Mouse (Mus musculus) layer of hippocampus, postnatal 14 days (tissue): ENCODE results near the gene C1d. TPM values are rescaled to one million over a fixed set of nuclear protein-coding genes. Genes with fewer than 3 reads are reported as not detected.
"Not testable (repeated sequence)": the region's sequence is repeated elsewhere in the genome, so short reads cannot be mapped to it uniquely, and the experiment has no call there.

Experiments used
- DNase-seq, 2 experiments: peaks; one replicate each; pipeline ENCODE4 v3.0.0; 2021 to 2022; ENCODE audit warnings: low spot score in 2 of 2, mixed read lengths in 1 of 2
- long read RNA-seq, 2 experiments: library from polyadenylated mRNA; stranded (forward); transcript quantifications; one replicate each; pipeline ENCODE4 v2.0.0; 2021
- total RNA-seq, 2 experiments: library from RNA; stranded (reverse); gene quantifications; 2 replicates each; pipeline ENCODE4 v1.2.3; 2021

Gene C1d
- 10 to 100 TPM; 55.3 to 63.3 TPM for total RNA-seq
- long read RNA-seq, experiment 1, transcript C1d-201 (5 exons, 2,981 nt) = major isoform, 60 of 63 reads
- long read RNA-seq, experiment 1, partial matches to known transcripts = 0 of 63 reads
- long read RNA-seq, experiment 1, other reads (novel, unspliced or antisense) = 3 of 63 reads
- long read RNA-seq, experiment 2, transcript C1d-201 (5 exons, 2,981 nt) = major isoform, 93 of 100 reads
- long read RNA-seq, experiment 2, partial matches to known transcripts = 2 of 100 reads
- long read RNA-seq, experiment 2, other reads (novel, unspliced or antisense) = 3 of 100 reads

DNA sequence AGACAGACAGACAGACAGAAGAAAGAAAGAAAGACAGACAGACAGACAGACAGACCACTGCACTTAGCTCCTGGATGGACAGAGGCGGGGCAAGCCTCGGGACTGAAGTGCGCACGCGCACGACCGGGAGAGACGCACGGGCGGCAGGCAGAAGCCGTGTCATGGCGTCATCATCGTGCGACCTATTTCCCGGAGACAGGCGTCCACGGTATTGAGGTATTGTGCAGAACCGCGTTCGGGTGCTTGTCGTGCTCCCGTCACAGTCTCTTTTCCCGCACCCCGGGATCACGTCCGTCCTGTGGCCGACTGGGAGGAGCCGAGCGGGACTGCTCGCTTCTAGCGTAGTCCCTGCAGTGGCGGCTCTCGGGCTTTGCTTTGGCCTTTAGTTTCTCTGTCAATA is at the start of gene C1d:
TSS of gene C1d (plus strand) at position 137 of the 400 bp plus-strand sequence.
- DNase-seq = peak; percentile 95 to 97

DNA sequence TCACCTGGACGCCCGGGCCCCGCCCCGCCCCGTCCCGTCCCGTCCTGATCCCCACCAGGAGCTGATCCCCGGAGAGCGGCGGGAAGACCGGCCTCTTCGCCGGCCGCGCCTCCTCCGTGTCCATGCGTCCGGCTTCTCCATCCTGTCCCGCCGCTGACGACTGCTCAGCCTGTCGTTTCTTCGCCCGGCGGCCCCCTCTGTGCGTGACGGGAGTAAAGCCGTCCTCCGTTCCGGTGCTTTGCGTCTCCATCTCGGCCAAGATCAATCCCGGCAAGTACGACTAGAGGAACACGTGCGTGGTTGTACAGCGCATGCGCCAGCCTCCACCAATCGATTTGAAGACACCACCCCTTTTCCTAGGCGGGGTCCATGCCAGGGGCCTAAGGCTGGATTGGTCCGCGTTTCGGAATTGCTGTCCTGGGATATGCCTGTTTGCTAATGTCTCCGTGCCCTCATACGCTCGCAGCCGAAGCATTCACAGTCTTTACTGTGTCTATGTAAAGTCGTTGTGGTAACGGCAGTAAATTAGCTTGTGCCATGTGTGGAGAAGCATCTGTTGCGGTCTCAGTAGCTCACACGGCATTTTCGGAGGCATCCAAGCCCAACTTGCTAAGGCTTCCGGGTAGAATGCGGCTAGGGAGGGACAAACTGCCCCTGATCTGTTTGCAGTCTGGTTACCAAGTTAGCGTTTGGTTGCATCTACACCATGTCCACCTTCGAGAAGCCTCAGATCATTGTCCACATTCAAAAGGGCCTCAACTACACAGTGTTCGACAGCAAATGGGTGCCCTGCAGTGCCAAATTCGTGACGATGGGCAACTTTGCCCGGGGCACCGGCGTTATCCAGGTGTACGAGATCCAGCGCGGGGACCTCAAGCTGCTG is 45.9 kb upstream of the C1d start, which contains the start of gene Pno1:
TSS of gene Pno1 (minus strand) at position 311 of the 883 bp plus-strand sequence.
- DNase-seq = peak; percentile 98

DNA sequence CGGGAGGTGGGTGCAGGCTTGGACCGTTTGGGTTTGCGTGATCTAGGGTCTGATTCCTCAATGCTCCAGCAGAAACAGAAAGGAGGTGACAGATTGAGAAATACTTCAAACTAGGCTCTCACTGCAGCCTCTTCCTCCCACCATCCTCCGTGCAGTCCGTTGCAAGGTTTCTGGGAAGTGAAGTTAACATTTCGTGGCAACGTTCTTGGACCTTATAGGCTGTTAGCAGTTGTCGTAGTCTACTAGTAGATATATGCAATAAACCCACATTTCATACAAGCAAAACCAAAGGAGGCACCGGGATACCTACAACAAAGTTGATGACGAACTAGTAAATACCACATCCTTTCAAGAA is 45.3 kb upstream of the C1d start:
- no peak for DNase-seq

DNA sequence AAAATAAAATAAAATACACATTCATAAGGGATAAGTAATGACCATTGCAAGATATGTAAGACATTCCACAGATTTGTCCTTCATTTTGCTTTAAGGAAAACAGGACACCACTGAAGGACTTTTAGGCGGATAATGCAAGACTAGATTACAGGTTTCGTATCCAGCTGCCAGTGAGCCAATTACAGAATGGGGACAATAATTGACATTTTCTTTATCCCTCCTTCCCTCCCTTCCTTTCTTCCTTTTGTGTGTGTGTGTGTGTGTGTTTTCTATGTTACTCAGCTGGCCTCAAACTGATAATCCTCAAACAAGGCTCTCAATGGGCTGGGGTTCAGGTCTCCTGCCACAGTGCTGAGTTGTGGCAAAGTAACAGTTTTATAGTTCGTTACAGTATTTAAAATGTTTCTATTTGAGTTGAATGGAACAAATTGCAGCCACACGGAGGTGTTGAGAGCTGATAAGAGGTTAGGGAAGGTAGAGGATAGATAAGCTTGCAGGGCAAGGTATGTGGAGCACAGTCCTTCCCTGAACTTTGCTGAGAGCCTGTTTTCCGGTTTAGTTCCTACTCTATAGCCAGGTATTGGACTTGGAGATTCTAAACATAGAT is 44.4 kb upstream of the C1d start:
- DNase-seq = no peak

DNA sequence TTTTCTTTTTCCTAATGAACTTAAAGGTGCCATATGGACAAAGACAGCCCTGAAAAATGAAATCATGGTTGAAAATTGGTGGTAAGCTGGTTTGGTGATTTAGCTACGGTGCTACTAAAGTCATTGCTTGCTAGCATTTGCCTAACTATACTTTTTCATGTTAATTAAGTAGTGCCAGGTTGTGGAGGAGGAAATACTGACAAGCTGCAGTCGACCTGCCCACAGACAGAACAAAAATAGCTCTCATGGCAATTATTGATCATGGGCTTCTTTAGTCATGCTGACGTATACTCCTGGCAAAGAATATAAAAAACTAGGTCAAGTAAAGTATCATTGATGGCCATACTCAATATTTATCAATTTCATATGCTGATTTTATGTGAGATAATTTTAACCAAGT is 41.9 kb upstream of the C1d start:
- DNase-seq = no peak

DNA sequence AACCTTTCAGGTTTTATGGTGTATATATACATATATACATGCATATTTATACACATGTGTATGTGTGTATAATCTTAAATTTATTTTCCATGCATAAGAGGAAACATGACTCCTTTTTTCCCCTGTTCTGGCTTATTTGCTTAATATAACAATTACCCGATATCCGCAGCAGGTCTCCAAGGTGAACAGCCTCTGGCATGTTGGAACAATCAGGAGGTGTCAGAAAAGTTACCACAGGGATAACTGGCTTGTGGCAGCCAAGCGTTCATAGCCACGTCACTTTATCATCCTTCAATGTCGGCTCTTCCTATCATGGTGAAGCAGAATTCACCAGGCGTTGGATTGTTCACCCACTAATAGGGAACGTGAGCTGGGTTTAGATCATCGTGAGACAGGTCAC is 36.3 kb upstream of the C1d start:
- DNase-seq = no peak

DNA sequence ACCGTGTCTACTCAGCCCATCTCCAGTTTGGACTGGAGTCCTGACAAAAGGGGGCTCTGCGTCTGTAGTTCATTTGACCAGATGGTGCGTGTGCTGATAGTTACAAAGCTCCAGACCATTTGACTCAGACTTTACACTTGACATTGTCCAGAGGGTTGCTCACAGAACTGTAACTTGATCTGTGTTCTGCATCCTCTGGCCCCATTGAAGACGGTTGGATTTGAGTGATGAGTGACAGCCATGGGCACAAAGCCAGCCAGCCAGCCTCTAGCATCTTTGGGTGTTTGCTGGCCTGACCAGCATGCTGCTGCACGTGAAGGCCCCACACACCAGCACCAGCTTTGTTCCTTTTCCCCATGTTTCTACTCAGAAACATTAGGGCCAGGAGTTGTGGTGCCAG is 24.6 kb upstream of the C1d start:
- no peak for DNase-seq

DNA sequence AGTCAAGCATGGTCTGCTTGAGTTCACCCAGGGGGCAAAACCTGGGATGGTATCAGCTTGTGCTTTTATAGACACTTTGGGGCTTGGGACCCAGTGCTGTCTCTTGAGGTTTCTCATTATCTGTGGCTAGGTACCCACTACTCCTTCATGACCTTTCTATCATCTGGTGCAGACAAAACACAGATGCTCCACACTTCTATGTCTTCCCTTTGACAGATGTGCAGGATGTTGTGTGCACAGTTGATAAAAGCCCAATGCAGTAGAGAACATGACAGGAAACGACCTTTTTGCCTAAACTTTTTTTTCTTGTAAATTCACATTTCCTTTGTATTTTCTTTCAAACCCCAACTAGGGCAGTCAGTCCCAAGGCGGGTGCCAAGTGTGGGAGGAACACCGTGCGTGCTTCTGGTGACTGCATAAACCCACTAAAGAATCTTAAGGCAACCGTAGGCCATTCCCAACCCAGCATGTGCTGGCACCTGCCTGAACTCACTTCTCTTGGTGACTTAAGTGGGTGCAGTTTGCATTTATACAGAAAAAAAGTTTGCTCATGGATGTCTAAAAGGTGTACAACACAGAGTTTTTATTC is 20.8 kb upstream of the C1d start:
- DNase-seq = no peak

DNA sequence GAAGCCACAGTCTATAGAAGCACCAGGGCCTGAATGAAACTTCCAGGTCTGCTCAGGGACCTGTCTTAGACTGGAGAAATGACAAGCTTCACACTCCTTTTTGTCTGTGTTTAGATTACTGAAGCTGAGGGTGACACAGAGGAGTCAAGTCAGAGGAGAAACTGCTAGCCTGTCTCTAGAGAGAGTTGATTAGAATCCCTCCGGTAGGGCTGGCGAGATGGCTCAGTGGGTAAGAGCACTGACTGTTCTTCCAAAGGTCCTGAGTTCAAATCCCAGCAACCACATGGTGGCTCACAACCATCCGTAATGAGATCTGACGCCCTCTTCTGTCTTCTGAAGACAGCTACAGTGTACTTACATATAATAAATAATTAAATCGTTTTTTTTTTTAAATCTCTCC is 18.8 kb upstream of the C1d start:
- not testable (repeated sequence) for DNase-seq

DNA sequence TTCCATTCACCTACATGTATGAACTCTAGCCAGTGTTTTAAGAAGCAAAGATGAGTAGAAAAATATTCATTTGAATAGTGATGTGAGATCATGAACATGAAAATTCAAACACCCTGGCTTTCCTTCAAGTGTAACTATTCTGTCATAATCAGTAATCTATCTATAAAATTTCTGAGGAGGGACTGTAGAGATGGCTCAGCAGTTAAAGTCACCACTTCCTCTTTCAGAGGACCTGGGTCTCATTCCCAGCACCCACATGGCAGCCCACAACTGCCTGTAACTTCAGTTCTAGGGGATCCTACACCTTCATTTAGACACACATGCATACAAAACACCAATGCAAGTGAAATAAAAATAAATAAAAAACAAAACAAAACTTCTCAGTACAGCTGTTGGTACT is 8.7 kb upstream of the C1d start:
- DNase-seq = no peak

DNA sequence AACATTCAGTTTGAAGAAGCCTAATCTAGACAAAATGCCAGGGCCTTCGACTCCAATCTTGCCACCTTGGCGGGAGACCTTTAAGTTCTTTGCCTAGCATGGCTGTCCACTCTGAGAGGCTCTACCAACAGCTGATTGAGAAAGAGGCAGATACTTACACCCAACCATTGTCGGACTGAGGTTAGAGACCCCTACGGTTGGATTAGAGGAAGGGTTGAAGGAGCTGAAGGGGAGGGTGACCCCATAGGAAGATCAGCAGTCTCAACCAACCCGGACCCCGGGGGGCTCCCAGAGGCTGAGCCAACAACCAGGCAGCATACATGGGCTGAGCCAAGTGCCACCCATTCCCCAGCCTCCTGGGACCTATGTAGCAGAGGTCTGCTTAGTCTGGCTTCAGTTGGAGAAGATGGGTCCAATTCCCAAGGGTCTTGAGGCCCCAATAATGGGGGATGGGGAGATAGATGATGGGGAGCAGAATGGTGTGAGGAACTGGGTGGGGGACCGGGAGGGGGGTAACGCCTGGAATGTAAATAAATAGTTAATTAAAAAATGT is 490 bp upstream of the C1d start:
- no peak for DNase-seq

DNA sequence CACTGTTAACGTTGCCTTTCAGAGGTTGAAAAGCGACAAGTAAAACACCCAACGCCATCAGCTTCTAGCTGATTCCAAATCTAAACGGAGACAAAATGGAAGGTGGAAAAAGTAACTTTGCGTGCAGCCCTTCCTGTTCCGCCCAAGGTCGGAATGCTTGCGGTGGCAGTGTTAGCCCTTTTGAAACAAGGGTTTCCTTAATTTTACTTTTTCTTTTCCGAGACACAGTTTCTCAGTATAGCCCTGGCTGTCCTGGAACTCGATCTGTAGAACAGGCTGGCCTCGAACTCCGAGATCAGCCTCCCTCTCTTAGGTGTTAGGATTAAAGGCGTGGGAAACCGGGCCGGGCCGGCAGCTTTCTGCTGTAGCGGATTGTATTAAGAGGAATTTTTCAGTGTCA is 482 bp downstream of the C1d start:
- DNase-seq = no peak

DNA sequence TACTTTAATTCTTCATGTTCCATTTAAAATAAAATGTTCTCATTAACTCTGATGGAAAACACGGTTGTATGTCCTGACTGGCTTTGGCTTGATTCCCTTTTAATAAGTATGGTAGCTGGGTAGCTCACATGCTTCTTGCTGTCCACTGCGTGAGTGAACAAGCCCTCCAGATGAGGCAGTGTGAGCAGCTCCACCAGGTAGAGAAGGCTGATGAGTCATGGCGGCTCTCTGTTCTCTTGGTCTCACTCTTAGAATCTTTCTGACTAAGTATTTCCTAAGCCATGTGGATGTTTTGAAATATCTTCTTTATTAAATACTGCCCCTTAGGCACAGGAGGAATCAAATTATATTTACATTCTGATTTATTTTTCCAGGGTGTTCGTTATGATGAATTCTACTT is 9.8 kb downstream of the C1d start:
- DNase-seq = no peak

DNA sequence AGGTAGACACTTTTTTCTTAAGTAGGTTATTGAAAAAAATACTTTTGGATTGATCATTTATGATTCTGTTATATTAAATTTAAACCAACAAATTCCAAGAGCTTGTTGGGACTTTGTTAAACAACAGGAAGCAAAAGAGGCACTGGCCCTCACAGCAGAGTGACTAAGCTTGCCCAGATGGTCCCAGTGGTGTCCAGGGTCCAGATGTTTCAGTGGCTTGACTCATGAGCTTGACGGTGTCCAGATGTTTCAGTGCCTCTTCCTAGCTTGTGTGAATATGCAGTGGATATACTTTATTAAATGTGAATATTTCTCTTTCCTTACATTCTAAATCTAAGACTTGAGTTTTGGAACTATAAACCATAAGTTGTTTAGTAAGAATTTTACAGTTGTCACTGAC is 11.4 kb downstream of the C1d start:
- DNase-seq = no peak

DNA sequence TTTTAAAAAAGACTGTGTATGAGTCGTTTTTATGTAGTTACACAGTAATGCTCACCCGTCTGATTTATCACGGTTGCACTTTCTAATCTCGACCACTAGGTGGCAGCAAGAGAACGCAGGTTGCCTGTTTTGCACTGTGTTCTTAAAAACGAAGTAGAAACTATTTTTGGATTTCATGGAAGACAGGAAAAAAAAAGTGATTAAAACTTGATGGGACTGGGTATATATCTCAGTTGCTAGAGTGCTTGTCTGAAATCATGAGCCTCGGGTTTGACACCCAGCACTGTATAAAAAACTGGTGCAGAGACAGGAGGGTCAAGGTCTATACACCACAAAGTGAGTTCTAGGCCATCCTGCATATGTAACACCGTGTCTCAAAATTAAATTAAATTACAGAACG is 22.6 kb downstream of the C1d start:
- peak; percentile 43 to 67 for DNase-seq

DNA sequence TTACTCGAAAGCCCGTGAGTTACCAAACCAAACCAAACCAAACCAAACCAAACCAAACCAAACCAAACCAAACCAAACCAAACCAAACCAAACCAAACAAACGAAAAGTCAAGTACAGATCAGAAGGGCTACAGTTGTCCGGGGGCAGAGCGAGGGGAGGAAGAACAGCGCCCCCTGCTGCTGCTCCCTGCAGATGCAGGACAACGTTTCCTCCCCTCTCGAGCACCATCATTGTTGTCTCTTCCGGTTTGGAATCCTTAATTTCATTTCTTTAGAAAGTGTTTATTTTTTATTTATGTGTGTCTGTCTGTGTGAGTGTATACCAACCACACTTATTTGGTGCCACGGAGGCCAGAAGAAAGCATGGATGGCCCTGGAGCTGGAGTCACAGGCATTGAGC is 26.7 kb downstream of the C1d start:
- DNase-seq = no peak

DNA sequence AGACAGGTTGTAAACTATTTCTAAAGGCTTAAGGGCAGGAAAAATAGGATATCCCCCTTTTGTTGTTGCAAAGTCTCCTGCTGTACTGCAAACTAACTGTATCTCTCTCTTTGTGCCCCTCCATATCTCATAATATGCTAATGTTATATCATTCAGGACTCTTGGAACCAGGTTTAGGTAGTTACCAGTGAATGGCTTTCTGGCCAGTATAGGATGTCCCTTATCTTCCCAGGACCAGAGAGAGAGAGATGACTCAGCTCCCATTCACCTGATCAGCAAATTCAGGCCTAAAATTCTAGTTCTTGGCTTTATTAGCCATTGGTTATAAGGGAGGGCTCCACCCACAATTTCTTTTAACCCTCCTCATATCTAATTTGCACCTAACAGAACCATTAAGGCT is 31.5 kb downstream of the C1d start:
- no peak for DNase-seq

DNA sequence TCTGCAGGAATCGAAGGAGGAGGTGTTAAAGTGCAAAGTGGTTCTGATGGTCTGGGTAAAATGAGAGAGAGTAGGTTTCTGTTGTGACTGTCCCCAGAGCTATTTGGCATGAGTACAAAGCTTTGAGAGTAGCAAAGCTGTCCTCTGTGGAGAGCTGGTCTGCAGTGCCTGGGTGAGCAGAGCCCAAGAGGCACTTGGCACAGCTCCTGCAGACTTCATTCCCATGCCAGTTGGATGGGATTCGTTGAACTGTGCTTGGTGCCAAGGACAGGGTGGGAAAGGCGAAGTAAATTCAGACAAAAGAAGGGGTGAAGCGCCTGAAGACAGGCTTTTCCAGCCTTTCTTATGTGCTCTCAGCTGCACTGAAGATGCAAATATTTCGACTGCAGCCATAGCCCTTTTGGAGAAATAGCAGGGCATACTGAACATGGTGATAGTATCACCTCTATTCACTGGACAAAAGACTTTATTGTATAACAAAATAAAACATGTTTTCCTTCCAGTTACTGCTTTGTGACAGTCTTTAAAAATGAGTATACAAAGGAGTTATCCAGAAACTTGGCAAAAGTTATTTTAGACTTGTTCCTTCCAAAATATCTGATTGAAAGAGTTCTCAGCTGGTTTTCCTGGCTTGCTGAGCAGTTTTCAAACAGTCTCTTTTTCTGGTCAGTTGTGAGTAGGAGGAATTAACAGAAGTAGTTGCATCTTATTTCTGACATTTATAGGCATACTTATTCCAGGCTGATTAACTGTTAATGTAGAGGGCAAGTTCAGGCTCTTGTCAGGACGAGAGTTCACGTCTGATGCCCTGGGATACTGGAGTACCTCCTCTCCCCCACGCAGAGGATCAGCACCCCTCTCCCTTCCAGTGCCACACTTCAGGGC is 48.9 kb downstream of the C1d start:
- peak; percentile 59 to 88 for DNase-seq

DNA sequence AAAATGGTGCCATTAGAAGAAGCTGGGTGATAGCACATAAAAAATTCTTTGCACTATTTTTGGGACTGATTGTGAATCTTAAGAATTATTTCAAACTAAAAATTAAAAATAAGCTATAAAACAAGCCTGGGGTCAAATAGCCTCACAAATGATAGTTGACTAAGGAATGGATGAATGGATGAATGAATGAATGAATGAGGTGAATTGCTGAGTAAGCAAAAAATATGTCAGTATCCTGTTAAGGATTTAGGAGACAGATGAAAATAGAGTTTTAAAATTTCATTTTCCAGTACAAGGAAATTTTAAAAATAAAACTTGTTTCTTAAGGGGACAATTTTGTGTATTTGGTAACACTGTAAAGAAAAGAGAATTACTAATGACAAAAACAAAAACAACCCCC is 50.1 kb downstream of the C1d start:
- DNase-seq = no peak
